Mouse (Mus musculus): ENCODE measurements around the gene Fam53b. TPM values are rescaled to one million over a fixed set of nuclear protein-coding genes. Genes with fewer than 3 reads are reported as not detected.
A peak's percentile ranks its signal among the peaks of the same experiment; 100 is the strongest.

The Fam53b gene
- total and polyA plus RNA-seq, 2 experiments from 2014 or later: 9.4 to 17.3 TPM

DNA sequence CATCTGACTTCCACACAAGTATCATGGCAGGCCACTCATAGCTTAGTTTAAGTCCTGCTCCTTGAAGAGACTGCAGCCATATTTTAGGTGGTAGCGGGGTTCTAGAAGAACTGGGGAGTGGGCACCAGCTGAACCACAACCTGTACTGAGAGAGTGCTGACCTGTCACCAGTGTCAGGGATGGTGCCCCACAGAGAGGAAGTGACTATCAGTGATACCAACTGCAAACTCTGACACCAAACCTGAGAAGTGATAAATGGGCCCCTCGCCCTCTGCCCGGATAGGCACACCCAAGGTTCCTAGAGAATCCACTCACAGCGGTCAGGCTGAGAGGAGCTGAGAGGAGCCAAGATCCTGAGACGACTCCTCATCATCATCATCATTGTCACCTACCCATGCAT lies 8.7 kb downstream of the Fam53b start:
- 93% methylated on average over 5 of the region's 5 CpGs for WGBS
- TF ChIP-seq CTCF (IDR thresholded peaks at IDR 0.05): no peak
- Histone ChIP-seq H3K9me3 (ENCODE audit: low read length) (no peaks in the 10 kb centered on the region), H3K36me3 (ENCODE audit: insufficient read depth, low read length) (peaks cover 4% of the 10 kb centered on the region; the same call in 1 of the 2 replicates), H3K27me3 (ENCODE audit: insufficient read depth, low read length) (no peaks in the 10 kb centered on the region), H3K4me3 (ENCODE audit: low read depth, low read length) (no peak overlapping the region), H3K4me1 (ENCODE audit: insufficient read depth, low read length) (peaks cover 6% of the 10 kb centered on the region; the same call in 1 of the 2 replicates), H3K4me2 (ENCODE audit: low read depth, low read length, poor library complexity, severe bottlenecking) (no peak overlapping the region), H3K27ac (ENCODE audit: low read depth, low read length) (no peak overlapping the region), H3K9ac (replicated peaks; ENCODE audit: low read length, poor library complexity, severe bottlenecking) (no peak overlapping the region)
- no peak for DNase-seq (ENCODE audit: low spot score)
- ATAC-seq (ENCODE audit: low FRiP score): no peak

- H3K9ac ChIP-seq (replicated peaks; ENCODE audit: low read length, poor library complexity, severe bottlenecking): no peak overlapping the region
- 83% methylated on average over 7 of the region's 7 CpGs for WGBS
- H3K4me1 ChIP-seq (ENCODE audit: insufficient read depth, low read length): peaks cover 6% of the 10 kb centered on the region; the same call in 1 of the 2 replicates
- no peak overlapping the region for H3K4me2 ChIP-seq (ENCODE audit: low read depth, low read length, poor library complexity, severe bottlenecking)
- no peaks in the 10 kb centered on the region for H3K9me3 ChIP-seq (ENCODE audit: low read length)
- no peak overlapping the region for H3K4me3 ChIP-seq (ENCODE audit: low read depth, low read length)
- no peak for ATAC-seq (ENCODE audit: low FRiP score)
- TF ChIP-seq CTCF (IDR thresholded peaks at IDR 0.05): no peak
- H3K27me3 ChIP-seq (ENCODE audit: insufficient read depth, low read length): no peaks in the 10 kb centered on the region
- H3K36me3 ChIP-seq (ENCODE audit: insufficient read depth, low read length): peaks cover 4% of the 10 kb centered on the region; the same call in 1 of the 2 replicates
- H3K27ac ChIP-seq (ENCODE audit: low read depth, low read length): no peak overlapping the region
- DNase-seq (ENCODE audit: low spot score): no peak
Measured at GRCm38 (mm10) chr7:132804461-132804860, 9.2 kb downstream of the Fam53b start.

DNA sequence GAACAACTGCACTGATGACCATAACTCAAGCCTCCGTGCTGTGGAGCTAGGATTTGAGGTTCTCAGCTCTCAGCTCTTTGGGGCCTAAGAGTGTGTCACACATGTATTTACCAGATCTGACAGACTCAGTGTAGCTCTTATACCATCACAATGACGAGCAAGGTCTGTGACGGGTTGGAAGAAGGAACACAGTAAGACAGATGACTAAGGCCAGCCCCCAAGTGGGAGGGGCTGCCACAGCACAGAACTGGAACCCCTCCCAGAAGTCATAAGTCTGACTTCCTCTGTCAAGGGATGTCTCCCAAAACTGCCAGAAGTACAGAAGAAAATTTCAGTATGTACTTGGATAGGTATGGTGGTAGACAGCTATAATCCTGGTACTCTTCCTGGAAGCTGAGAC lies 9.7 kb downstream of the Fam53b start:
- no peak overlapping the region for H3K4me2 ChIP-seq (ENCODE audit: low read depth, low read length, poor library complexity, severe bottlenecking)
- DNase-seq (ENCODE audit: low spot score) (no peak), ATAC-seq (ENCODE audit: low FRiP score) (no peak)
- no peak for TF ChIP-seq CTCF (IDR thresholded peaks at IDR 0.05)
- no peak overlapping the region for H3K4me3 ChIP-seq (ENCODE audit: low read depth, low read length)
- H3K9ac ChIP-seq (replicated peaks; ENCODE audit: low read length, poor library complexity, severe bottlenecking): no peak overlapping the region
- no peaks in the 10 kb centered on the region for H3K27me3 ChIP-seq (ENCODE audit: insufficient read depth, low read length)
- WGBS: 76% methylated on average over 3 of the region's 3 CpGs
- peaks cover 3% of the 10 kb centered on the region; the same call in 1 of the 2 replicates for H3K4me1 ChIP-seq (ENCODE audit: insufficient read depth, low read length)
- H3K9me3 ChIP-seq (ENCODE audit: low read length): no peaks in the 10 kb centered on the region
- peaks cover 4% of the 10 kb centered on the region; the same call in 1 of the 2 replicates for H3K36me3 ChIP-seq (ENCODE audit: insufficient read depth, low read length)
- H3K27ac ChIP-seq (ENCODE audit: low read depth, low read length): no peak overlapping the region

DNA sequence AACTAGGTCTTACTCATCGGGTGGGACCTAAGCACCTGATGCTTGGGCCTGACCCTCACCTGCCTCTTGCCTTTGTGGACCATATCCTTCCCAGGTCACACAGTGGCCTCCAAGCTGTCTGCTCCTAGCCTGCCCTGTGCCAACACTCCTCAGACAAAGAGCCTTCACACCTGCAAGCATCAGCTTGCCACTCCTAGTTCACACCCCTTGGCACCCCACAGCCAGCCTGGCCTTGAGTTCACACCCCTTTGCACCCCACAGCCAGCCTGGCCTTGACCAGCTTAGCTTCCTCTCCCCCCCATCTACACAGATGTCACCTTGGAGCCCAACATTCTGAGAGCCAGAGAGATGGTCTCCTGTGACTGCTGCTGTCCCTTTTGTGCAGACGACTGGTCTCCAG lies 10.3 kb downstream of the Fam53b start:
- no peak for ATAC-seq (ENCODE audit: low FRiP score)
- no peak overlapping the region for H3K9ac ChIP-seq (replicated peaks; ENCODE audit: low read length, poor library complexity, severe bottlenecking)
- H3K9me3 ChIP-seq (ENCODE audit: low read length): no peaks in the 10 kb centered on the region
- H3K4me2 ChIP-seq (ENCODE audit: low read depth, low read length, poor library complexity, severe bottlenecking): no peak overlapping the region
- TF ChIP-seq CTCF (IDR thresholded peaks at IDR 0.05): no peak
- H3K27ac ChIP-seq (ENCODE audit: low read depth, low read length): no peak overlapping the region
- peaks cover 4% of the 10 kb centered on the region; the same call in 1 of the 2 replicates for H3K36me3 ChIP-seq (ENCODE audit: insufficient read depth, low read length)
- WGBS: 94% methylated on average over 2 of the region's 2 CpGs
- H3K27me3 ChIP-seq (ENCODE audit: insufficient read depth, low read length): no peaks in the 10 kb centered on the region
- no peaks in the 10 kb centered on the region for H3K4me1 ChIP-seq (ENCODE audit: insufficient read depth, low read length)
- DNase-seq (ENCODE audit: low spot score): no peak
- no peak overlapping the region for H3K4me3 ChIP-seq (ENCODE audit: low read depth, low read length)

GRCm38 (mm10) chr7:132802691-132803090 lies 11.0 kb downstream of the Fam53b start:
- no peak overlapping the region for H3K27ac ChIP-seq (ENCODE audit: low read depth, low read length)
- TF ChIP-seq CTCF (IDR thresholded peaks at IDR 0.05): no peak
- no peaks in the 10 kb centered on the region for H3K9me3 ChIP-seq (ENCODE audit: low read length)
- H3K4me1 ChIP-seq (ENCODE audit: insufficient read depth, low read length): no peaks in the 10 kb centered on the region
- H3K4me2 ChIP-seq (ENCODE audit: low read depth, low read length, poor library complexity, severe bottlenecking): no peak overlapping the region
- DNase-seq (ENCODE audit: low spot score) (no peak), ATAC-seq (ENCODE audit: low FRiP score) (no peak)
- no peak overlapping the region for H3K4me3 ChIP-seq (ENCODE audit: low read depth, low read length)
- 0 out of 2 replicates have a peak overlapping the region, but pooled peaks have one; percentile 13 for H3K9ac ChIP-seq (replicated peaks; ENCODE audit: low read length, poor library complexity, severe bottlenecking)
- no peaks in the 10 kb centered on the region for H3K27me3 ChIP-seq (ENCODE audit: insufficient read depth, low read length)
- H3K36me3 ChIP-seq (ENCODE audit: insufficient read depth, low read length): peaks cover 4% of the 10 kb centered on the region; the same call in 1 of the 2 replicates
- 92% methylated on average over 11 of the region's 11 CpGs for WGBS

DNA sequence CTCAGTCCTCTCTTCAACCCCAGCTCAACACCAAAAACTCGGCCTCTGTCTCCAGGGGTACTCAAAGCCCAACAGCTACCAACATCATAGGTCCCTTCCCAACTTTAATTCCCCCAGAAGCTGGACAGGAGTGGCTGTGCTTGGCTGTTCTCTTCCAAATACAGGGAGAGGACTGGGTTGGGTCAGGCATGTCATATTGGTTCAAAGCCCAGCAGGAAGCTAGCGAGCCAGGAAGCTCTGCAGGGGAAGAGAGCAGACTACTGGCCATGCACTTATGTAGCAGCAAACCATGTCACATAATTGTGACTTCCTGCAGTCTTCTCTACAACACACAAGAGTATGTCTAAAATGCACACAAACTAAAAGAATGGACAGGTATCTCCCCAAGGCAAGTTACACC lies 11.6 kb downstream of the Fam53b start:
- DNase-seq (ENCODE audit: low spot score) (no peak), ATAC-seq (ENCODE audit: low FRiP score) (no peak)
- H3K4me1 ChIP-seq (ENCODE audit: insufficient read depth, low read length): no peaks in the 10 kb centered on the region
- H3K9ac ChIP-seq (replicated peaks; ENCODE audit: low read length, poor library complexity, severe bottlenecking): no peak overlapping the region
- H3K36me3 ChIP-seq (ENCODE audit: insufficient read depth, low read length): peaks cover 4% of the 10 kb centered on the region; the same call in 1 of the 2 replicates
- TF ChIP-seq CTCF (IDR thresholded peaks at IDR 0.05): no peak
- H3K27ac ChIP-seq (ENCODE audit: low read depth, low read length): no peak overlapping the region
- H3K4me3 ChIP-seq (ENCODE audit: low read depth, low read length): no peak overlapping the region
- 84% methylated on average over 2 of the region's 2 CpGs for WGBS
- no peaks in the 10 kb centered on the region for H3K27me3 ChIP-seq (ENCODE audit: insufficient read depth, low read length)
- no peak overlapping the region for H3K4me2 ChIP-seq (ENCODE audit: low read depth, low read length, poor library complexity, severe bottlenecking)
- no peaks in the 10 kb centered on the region for H3K9me3 ChIP-seq (ENCODE audit: low read length)
